Mouse (Mus musculus) embryo, embryonic 11.5 days (tissue): ENCODE results near the gene Tbc1d7.

Experiments
- DNase-seq: peaks from one replicate; pipeline ENCODE4 v3.0.0-alpha.2; 2012; ENCODE audit warnings: low read depth, low spot score

Gene Tbc1d7

DNA sequence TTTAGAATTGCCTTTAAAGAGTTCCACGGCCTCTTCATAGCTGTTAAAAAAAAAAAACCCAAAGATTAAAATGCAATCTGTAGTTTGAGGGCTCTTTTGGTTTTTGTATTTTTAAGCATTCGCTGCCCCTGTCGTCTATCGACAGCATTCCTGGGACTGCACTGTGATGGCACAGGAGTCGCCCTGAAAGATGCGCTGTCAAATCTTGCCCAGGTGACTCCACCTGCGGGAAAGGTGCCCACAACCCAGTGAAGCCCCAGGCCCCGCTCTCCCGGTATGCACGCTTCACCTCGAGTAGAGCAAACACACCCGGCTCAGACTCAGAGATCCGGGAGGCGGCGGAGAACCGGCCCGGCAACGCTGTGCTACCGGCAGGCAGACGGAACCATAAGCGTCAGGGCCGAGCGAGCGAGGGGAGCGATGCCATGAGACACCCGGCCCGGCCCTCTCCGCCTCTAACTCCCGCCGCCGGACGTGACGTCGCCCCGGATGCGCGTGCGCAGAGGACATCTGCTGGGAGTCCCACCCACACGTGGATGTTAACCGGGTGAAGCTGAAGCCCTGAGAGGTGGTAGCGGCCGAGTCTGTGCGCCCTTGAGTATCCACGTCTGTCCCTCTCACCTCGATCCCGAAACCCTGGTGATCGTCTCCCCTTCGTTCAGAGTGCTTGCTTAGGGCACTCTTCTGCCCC, at the start of gene Tbc1d7:
TSS of gene Tbc1d7 (minus strand) at position 482 of the 691 bp plus-strand sequence.
- peak; percentile 95 for DNase-seq

DNA sequence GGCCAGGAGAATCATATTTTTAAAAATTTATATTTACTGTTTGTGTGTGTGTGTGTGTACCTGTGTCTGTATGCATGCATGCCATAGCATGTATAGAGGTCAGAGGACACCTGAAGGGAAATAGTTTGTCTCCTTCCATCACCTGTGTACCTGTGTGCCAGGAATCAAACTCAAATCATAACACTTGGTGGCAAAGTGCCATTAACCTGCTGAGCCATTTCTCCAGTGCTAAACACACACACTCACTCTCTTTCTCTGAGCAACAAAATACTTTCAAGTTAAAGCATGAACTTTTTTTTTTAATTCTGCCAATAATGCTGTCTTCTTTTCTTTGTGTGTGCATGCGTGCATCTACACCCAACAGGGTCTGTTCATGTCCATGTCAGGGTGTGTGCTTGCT, 49.3 kb upstream of the Tbc1d7 start:
- no peak for DNase-seq

DNA sequence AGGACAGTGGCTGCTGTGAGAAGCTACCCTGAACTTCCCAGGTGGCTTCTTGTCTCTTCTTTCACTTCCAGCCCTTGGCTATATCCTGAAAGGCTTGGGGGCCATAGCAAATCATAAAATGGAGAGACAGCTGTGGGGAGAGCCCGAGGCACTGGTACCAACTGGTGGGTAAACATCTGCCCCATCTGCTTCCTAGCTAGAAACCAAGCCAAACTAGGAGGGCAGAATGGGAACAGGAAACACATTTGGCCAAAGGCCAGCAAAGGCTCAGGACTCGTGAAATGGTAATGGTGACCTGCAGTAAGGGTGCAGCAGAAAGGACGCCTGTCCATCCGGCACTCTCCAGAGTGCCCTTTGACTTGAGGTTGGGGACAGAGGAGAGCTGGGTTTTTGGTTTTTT, 47.5 kb upstream of the Tbc1d7 start:
- no peak for DNase-seq

DNA sequence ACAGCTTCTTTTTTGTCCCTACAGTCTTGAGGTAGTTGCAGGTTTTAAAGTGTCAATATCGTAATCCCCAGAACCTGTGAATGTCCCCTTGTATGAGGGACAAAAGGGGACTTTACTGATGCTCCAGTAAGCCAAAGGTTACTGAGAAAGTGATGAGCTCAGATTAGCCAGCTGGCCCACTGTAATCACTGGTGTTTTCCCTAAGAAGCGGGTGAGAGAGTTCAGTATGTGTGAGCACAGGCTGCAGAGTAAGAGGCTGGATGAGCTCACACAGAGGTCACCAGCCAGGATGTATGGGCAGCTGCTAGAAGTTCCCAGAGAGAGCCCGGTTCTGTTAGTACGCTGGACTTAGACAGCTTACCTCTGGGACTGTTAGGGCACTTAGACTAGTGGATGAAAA, 47.0 kb upstream of the Tbc1d7 start:
- DNase-seq, result no peak

DNA sequence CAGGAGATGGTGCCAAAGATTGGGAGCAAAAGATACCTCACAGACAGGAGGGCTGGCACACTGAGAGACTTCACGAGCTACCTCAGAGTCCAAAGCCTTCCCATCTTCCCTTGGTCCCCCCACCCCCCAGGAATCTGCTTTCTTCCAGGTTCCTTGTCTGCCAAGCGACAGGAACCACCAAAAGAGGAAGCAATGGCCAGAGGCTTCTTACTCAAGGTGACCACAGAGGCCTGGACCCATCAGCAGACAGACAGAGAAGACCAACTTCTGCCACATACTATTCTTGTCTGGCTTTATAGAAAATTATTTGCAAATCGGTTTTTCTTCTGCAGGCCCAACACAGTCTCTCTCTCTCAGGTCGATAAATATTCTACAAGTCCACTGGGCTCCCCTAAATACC, 46.4 kb upstream of the Tbc1d7 start:
- no peak for DNase-seq

DNA sequence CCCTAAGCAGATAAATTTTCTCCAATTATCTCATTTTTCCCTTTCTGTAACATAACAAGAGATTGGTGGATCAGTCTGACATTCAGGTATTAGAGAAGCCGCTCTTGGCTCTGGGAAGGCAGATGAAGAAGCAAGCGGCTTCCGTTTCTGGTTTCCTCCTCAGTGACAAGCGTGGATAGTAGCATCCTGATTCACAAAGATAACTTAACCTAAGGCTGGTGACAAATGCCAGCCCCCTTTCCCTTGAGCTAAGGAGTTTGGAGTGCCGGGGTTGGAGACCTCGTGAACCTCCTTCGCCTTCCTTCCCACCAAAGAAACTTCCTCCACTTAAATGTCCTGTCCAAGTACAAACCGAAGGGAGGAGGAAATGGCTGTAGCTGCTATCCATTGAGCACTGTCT, 45.8 kb upstream of the Tbc1d7 start:
- no peak for DNase-seq

DNA sequence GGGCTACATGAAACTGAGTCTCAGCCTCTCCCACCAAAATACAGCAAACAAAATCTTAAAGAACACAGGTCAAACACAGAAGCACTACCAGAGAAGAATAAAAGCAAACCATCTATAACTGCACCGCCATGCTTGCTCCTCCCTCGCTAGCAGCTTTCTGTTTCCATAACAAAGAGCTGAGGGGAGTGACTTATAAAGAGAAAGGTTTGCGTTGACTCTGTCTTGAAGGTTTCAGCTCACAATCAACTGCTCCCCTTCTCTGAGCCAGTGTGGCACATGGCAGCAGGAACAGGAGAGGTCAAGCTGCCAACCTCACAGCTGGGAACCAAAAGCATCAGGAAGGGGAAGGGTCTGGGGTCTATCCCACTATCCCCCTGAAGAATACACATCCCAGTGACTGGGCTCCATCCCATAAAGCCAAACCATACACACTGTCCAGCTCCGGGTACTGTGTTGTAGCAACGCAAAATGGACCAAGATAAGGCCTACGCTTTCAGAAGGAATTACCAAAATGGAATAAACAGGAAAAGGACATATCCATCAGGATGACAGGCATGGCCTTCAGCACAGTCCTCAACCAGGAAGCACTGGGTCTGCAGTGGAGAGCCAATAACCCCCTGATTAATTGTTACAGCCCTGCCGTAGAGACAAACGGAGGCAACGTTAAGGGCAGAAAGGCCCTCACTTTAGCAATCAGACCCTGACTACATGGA, 44.8 kb upstream of the Tbc1d7 start:
- no peak for DNase-seq

DNA sequence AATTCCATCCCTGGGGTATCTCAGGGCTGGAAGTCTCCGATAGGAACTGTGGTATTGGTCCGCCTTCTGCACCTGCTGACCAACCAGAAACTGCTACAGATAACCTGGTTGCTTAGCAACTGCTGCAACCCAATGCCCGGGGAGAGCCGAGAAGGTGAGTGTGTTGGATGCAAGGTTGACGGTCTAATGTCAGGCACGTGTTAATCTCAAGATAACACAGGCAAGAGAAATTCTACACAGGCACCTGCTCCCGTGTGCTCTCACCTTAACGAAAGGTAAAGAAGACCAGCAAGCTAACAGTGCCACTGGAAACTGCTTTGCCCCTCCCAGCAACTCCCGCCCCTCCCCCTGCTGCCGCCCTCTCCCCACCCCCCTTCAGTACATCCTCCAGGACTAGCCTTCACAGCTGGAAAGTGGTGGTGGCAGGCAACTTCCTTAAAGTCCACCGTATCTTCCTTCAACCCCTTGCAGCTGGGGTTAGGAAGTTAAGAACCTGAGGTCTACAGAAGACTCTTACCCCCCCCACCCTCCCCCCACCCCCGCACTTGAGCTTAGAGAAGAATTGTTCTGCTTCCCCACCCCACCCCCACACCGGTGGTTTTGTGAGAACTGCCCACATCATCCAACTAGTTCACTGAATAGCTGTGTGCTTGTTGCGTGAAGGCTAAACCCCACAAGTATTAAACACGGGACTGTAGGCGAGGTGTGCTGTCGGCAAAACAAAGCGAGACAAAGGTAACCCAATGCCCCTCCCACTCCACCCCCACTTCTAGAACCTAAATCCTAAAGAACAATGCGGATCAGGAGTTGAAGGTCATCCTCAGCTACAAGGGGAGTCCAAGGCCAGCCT, 44.1 kb upstream of the Tbc1d7 start:
- DNase-seq, result no peak

DNA sequence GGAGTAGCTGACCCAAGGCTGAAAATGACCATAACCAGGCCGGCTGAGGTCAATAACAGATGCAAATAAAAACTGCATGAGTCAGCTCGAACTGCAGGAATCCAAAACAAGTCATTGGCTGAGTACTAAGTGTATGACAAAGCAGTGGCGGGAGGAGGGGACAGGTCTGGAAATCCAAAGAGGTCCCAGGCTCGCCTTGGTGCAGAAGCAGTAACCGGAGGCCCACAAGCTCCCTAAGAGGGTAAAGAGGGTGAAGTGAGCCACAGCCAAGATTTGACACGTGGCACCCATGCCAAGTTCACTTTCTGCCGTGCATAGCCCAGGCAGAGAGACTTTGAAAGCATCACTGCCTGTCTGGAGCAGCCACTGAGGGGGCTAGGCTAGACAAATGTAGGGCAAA, 41.0 kb upstream of the Tbc1d7 start:
- DNase-seq, result no peak

DNA sequence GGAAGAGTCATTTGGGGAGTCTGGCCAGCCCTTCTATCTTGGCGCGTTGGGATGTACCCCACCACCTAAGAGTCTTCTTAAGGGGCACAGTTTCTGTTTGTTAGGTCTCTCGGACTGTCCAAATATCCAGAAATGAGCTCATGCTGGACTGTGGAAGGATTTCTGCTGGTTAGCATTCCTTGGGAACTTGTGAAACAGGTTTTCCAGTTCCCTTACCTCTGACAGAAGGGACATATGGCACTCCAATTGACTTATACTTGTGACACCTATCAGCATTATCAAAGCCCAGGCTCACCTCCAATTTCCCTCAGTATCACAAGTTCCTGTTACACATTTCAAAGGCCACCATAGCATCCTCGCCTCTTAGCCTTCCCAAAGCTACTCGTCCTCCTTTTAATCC, 39.7 kb upstream of the Tbc1d7 start:
- no peak for DNase-seq

DNA sequence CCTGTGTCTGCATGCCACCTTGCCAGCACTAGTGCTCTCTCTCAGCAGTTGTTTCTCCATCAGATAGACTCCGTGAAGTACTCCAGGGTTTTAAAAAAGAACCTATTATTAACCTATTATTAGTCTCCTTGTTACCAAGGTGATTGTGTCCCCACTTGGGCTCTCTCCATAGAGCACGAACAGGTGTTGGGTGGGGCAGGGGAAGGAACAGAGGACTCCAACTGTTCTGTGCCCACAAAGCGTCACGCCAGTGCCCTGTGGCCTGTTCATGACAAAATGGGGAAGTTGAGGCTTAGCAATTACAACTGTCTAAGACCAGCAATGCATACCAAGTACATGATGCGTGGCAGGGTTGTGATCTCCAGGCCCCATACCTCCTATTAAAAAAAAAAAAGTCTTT, 38.3 kb upstream of the Tbc1d7 start:
- DNase-seq, result no peak

DNA sequence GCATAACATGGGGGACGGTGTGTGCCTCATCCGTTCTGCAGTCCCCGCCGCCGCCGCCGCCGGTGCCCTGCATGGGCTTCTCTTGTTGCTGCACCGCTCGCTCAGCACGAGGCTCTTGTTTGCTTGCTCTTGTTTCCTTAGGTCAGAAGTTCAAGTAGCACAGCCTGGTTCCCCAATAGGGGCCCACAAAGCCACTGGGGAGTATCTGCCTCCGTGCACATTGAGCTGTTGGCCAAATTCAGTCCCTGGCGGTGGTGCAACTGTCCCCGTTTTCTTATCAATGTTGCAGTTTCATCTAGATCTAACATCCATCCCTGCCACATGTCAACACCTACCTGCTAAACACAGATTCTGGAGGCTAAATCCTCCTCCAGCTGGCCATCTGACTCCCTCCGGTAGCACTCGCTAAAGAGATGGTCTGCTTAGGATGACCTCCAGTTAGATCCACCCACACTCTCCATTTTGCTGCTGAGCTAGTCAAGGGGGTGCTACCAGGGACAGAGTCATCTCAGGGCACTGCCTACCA, 37.7 kb upstream of the Tbc1d7 start:
- no peak for DNase-seq

DNA sequence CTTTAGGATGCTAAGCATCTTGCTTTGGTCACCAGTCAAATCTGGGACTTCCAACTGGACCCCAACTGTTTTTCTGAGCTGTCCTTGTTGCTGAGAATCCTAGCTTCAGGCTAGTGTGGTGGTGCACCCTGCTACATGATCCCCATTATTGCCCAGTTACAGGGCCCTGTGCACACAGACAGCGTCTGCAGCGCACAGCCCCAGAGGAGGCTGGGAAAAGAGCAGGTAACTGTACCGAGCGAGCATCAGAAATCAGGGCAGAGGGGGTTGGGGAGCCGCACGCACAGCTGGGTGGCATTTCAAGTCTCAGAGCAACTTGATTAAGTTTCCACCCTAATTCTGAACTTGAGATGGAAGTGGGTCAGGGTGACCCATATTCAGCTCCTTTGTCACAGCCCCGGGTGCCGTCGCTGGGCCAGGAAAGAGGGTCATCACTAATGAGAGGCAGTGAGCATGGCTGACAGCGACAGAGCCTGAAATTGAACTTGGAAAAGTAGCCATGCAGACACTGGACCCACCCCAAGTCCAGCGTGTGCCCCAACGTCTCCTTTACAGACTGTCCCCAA, 34.9 kb upstream of the Tbc1d7 start:
- DNase-seq, result no peak

DNA sequence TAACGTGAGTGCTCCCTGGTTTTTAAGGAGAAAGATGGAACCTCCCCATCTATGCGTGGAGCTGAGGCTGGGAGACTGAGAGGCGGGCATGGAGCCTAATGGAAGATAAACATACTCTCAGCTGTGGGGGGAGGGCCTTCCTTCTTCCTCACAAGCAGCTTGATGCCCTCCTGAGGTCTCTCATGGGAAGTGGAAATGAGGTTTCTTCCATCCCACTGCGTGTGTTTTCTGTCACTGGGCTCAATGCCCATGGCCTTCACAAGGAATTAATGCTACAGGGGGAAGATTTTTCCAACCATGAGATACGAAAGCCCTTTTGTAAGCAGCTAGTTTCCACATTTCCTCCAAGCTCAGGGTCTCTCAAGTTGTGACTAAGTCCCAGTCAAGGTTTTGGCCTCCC, 32.3 kb upstream of the Tbc1d7 start:
- no peak for DNase-seq

DNA sequence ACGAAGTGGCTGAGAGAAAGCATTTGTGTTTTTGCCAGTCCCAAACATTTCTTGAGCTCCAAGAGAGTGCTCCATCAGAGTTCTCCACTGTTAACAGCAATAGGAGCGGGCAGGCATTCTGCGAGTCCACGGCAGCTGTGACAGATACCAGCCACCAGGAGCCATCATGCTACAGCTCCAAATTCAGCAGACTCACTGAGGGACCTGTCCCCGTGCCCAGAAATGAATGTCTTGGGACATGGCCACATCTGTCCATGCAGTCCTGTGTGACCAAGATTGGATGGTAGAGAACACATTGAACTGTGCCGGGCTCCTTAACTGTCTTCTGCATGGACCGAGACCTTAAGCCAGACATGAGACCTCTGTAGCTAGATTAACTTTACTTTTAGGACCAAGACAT, 31.9 kb upstream of the Tbc1d7 start:
- DNase-seq, result no peak

DNA sequence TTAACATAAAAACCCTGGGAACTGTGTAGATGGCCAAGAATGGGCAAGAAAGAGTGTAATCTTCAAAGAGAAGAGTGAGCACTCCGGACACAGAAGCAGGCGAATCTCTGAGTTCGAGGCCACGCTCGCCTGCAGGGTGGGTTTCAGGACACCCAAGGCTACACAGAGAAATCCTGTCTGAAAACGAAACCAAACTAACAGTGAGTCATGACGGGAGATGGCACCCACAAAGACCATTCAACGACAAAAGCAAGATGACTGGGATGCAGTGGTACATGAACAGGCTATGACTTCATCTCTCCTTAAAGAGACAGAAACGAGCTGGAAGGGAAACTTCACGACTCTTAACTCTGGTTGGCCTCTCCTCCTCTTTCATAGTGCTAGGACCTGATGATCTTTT, 31.1 kb upstream of the Tbc1d7 start:
- DNase-seq, result no peak

DNA sequence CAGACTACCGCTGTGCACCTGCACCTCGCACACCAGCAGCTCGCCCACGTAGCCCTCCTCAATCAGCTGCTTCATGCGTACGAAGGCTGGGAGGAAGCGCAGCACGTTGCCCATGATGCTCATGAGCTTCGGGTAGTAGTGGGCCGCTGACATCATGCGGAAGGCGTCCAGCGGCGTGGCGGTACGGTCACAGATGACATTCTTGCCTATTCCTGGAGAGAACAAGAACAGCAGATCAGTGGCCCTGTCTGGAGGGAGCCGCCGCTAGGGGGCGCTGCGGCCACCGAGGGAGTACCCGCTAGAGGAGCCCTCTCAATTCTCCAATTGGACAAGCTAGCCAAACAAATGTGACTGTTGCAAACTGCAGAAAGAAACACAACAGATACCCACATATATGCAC, 29.7 kb upstream of the Tbc1d7 start:
- no peak for DNase-seq

DNA sequence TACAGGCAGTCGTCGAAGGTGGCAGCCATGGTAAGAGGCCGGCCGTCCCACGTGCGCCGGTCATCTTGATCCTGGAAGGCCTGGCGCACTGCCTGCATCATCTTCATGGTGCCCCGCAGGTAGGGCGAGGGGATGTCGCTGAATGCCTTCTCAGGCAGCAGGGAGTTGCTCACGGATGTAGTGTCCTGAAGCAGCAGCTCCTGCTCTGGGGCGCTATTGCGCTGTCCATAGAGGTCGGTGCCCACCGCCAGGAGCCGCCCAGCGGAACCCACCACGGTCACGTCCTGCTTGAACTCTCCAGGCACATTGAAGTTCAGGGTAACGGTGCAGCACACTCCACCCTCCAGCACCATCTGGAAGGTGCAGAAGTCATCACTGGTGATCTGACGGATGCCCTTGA, 29.2 kb upstream of the Tbc1d7 start:
- DNase-seq, result no peak

DNA sequence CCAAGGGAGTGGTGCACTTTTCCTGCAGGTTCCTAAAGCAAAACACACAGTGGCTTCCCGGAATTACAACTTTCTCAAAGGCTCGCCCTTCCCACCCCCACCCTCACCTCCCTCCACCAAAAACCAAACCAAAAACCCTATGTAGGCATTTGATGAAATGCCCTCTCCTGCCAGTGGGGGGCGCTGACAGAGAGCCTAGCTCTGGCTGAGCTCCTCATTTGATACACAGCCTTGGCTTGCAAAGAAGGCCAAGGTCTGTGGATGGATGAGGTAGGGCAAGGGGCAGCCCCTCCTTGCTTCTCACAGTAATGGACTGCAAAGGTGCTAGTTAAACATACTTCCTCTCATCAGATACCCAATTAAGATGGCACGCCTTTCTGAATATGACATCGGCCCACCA, 28.4 kb upstream of the Tbc1d7 start:
- no peak for DNase-seq

DNA sequence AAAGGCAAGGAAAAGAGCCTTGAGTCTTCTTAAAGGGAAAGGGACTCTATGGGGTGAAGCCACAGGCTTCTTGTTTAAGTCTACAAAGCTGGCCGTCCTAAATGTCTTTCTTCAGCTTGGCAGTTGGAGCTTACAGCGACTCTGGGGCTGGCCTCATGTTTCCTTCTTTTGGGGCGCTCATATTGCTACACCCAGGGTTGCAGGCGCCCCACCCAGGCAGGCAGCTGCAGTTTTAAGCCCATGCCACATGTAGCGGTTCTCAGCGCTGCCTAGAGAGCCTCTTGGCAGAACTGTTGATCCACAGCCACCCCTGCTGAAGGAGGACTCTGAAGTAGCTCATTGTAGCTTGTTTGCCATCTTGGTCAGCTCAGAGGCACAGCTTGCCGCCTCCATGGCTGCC, 28.0 kb upstream of the Tbc1d7 start:
- DNase-seq, result no peak

DNA sequence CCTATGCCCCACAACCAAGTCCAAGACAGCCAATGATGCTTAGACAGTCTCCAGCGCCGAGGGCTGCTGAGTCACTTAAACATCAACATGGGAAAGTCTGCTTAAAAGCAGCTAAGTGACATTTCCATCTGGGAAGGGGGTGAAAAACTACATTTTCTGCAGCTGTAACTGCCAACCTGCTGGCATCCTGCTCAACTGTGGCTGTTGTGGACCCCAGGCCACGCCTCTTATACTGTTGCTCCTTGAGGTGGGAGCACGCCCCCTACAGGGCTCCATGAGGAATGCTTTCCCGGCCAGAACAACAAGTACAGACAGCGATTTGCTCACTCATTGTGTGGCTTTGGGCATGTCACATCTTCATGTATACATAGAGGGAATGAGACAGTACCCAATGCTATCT, 25.9 kb upstream of the Tbc1d7 start:
- DNase-seq, result no peak

DNA sequence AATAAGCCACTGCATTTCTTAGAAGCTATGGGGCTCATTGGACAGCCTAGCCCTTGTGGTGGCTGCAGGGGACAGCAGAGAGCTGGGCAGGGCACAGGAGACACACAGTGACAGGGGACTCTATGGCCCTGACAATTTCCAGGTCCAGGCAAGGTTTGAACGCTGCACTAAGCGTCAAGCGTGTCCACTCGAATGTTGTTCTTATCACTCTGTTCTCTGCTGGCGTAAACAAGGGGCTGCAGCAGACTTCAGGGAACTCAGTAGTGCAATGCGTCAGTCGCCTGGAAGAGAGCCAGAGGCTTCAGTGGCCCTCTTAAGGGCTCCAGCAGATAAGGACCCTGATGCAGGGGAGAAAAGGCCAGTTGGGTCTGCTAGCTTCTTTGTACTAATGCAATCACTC, 24.7 kb upstream of the Tbc1d7 start:
- no peak for DNase-seq
